Mouse (Mus musculus): ENCODE measurements around the gene G530012D18Rik. TPM values are rescaled to one million over a fixed set of nuclear protein-coding genes. Genes with fewer than 3 reads are reported as not detected.
"Not testable (repeated sequence)": the region's sequence is repeated elsewhere in the genome, so short reads cannot be mapped to it uniquely, and the experiment has no call there.

The G530012D18Rik gene
- total RNA-seq, 2 experiments from 2014 or later: not detected

GRCm38 (mm10) chr1:85615096-85615495 lies 39.6 kb downstream of the G530012D18Rik start:
- ATAC-seq (ENCODE audit: poor library complexity, severe bottlenecking): not testable (repeated sequence)

GRCm38 (mm10) chr1:85615819-85616218 lies 40.3 kb downstream of the G530012D18Rik start:
- ATAC-seq (ENCODE audit: poor library complexity, severe bottlenecking): not testable (repeated sequence)

- ATAC-seq (ENCODE audit: poor library complexity, severe bottlenecking): not testable (repeated sequence)
Measured at GRCm38 (mm10) chr1:85617161-85617560, 41.7 kb downstream of the G530012D18Rik start.

GRCm38 (mm10) chr1:85618689-85619088 lies 43.2 kb downstream of the G530012D18Rik start:
- not testable (repeated sequence) for ATAC-seq (ENCODE audit: poor library complexity, severe bottlenecking)

Other genes with a start within 250 kb of the G530012D18Rik start
- 131 and 138 TPM in 2 replicates for gene Sp110, start 23.1 kb downstream of the G530012D18Rik start, total RNA-seq (2015)
- gene Sp110, start 23.1 kb downstream of the G530012D18Rik start, total RNA-seq (2017): 141 and 146 TPM in 2 replicates
- 119 and 141 TPM in 2 replicates for gene Sp140, start 24.7 kb downstream of the G530012D18Rik start, total RNA-seq (2015)
- 124 and 130 TPM in 2 replicates for gene Sp140, start 24.7 kb downstream of the G530012D18Rik start, total RNA-seq (2017)
- 477 and 499 TPM in 2 replicates for gene Sp100, start 74.3 kb downstream of the G530012D18Rik start, total RNA-seq (2015)
- 247 and 313 TPM in 2 replicates for gene Sp100, start 74.3 kb downstream of the G530012D18Rik start, total RNA-seq (2017)
- 59.3 and 63.8 TPM in 2 replicates for gene A630001G21Rik, start 203.0 kb downstream of the G530012D18Rik start, total RNA-seq (2015)
- gene A630001G21Rik, start 203.0 kb downstream of the G530012D18Rik start, total RNA-seq (2017): 51.5 and 56.9 TPM in 2 replicates
- 64.3 and 74.3 TPM in 2 replicates for gene Cab39, start 217.8 kb downstream of the G530012D18Rik start, total RNA-seq (2015)
- gene Cab39, start 217.8 kb downstream of the G530012D18Rik start, total RNA-seq (2017): 112 and 115 TPM in 2 replicates

Data from megakaryocyte, adult 5-6 weeks (primary cell).